Mouse (Mus musculus) embryonic facial prominence, embryonic 14.5 days (tissue): ENCODE results near the gene Tab1. TPM values are rescaled to one million over a fixed set of nuclear protein-coding genes. Genes with fewer than 3 reads are reported as not detected.

ENCODE experiments used
- ATAC-seq: fragments of 200-750 bp; cut with Nextera tagmentation; 2 replicates; pipeline ENCODE4 v1.8.0; 2017; ENCODE audit warnings: low read depth, moderate number of reproducible peaks, moderate TSS enrichment
- DNase-seq: peaks from one replicate; pipeline ENCODE4 v3.0.0-alpha.2; 2015; ENCODE audit warnings: low spot score
- H3K27ac ChIP-seq: fragments of 300-500 bp; sonication (generic); replicated peaks from 2 replicates; pipeline ENCODE4 v1.5.1; 2014; ENCODE audit warnings: low read depth, mild to moderate bottlenecking, low read length, moderate library complexity
- H3K27me3 ChIP-seq: fragments of 300-500 bp; sonication (generic); replicated peaks from 2 replicates; pipeline ENCODE4 v1.6.1; 2014; ENCODE audit warnings: low read length; ENCODE audit not compliant: control insufficient read depth, insufficient read depth
- H3K36me3 ChIP-seq: fragments of 300-500 bp; sonication (generic); 2 replicates; pipeline ENCODE4 v1.6.1; 2014; ENCODE audit warnings: low read length, mixed read lengths; ENCODE audit not compliant: control insufficient read depth, insufficient read depth
- H3K4me1 ChIP-seq: fragments of 300-500 bp; sonication (generic); 2 replicates; pipeline ENCODE4 v1.6.1; 2014; ENCODE audit warnings: antibody characterized with exemption, low read length; ENCODE audit not compliant: control insufficient read depth, insufficient read depth
- H3K4me2 ChIP-seq: fragments of 300-500 bp; sonication (generic); 2 replicates; pipeline ENCODE4 v1.6.1; 2014; ENCODE audit warnings: low read depth, mild to moderate bottlenecking, low read length, moderate library complexity, mixed read lengths
- H3K4me3 ChIP-seq: fragments of 300-500 bp; sonication (generic); 2 replicates; pipeline ENCODE4 v1.5.1; 2014; ENCODE audit warnings: low read depth, mild to moderate bottlenecking, low read length
- H3K9ac ChIP-seq: fragments of 300-500 bp; sonication (generic); 2 replicates; pipeline ENCODE4 v1.6.1; 2014; ENCODE audit warnings: low read depth, mild to moderate bottlenecking, low read length, moderate library complexity, mixed read lengths
- H3K9me3 ChIP-seq: fragments of 300-500 bp; sonication (generic); 2 replicates; pipeline ENCODE4 v1.6.1; 2016; ENCODE audit warnings: low read length; ENCODE audit not compliant: control insufficient read depth
- WGBS: fragments of 180-500 bp; shearing (Covaris S2); extraction: QIAGEN DNeasy Blood & Tissue Kit; methylation state at CpG from one replicate; pipeline ENCODE4 v1.1.7; 2014; 5-methylcytosine and 5-hydroxymethylcytosine counted together
- polyA plus RNA-seq: library from polyadenylated mRNA; unstranded; fragments of >200 nt; fragmentation: Nextera tagmentation; extraction: Ambion mirVana; gene quantifications from 2 replicates; pipeline ENCODE4 v1.2.1, GENCODE M21; 2014

The Tab1 gene
- polyA plus RNA-seq, 1 experiment from 2014 or later = 27.6 TPM

DNA sequence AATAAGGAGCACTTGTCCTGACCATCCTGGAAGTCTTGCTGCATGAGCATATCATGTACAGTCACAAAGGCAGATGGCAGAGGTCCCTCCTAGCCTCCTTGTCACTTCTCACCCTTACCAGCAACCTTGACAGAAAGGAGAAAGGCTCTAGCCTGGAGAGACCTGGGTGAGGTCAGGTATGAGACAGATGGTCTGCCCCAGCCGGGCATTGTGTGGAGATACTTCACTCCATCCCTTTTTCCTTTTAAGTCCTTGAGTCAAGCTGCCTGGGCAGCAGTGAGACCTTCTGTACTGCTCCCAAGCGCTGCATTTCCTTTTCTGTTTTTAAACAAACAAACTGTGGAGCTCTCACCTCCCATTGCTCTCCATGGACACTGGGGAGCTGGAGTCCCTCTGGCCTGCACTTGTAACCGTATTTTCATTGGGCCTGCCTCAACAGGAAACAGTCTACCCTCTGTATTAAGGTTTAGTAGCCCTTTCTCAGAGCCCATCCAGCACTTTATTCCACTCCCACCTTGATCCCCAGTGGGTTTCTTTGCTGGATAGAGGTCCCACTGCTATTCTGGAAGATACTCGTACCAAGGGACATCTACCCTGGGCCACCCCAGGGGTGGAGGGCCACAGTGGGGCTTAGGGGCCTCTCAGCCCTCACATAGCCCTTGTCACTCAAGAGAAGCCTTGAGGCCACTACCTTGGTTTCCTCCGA is 25.2 kb downstream of the Tab1 start:
- DNase-seq (no peak), ATAC-seq (no peak)
- Histone ChIP-seq H3K4me3 (no peak overlapping the region), H3K9ac (no peak overlapping the region), H3K27ac (peak overlapping the region; percentile 84), H3K4me2 (no peak overlapping the region), H3K4me1 (peaks cover 11% of the 10 kb centered on the region), H3K9me3 (no peaks in the 10 kb centered on the region), H3K27me3 (no peaks in the 10 kb centered on the region), H3K36me3 (peaks cover 91% of the 10 kb centered on the region)
- WGBS = 49% methylated on average over 5 of the region's 5 CpGs

DNA sequence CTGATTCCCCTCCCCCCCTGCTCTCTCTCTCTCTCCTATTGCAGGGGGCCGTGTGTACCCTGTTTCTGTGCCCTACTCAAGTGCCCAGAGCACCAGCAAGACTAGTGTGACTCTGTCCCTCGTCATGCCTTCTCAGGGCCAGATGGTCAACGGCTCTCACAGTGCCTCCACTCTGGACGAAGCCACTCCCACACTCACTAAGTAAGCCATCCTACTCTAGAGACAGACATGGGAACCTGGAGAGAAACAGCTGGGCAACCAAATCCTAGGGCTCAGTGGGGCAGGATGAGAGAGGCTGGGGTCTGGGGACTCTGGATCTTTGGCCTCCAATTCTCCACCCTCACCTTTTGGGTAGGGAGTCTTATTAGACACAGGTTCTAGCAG is 25.8 kb downstream of the Tab1 start:
- WGBS = 39% methylated on average over 4 of the region's 4 CpGs

DNA sequence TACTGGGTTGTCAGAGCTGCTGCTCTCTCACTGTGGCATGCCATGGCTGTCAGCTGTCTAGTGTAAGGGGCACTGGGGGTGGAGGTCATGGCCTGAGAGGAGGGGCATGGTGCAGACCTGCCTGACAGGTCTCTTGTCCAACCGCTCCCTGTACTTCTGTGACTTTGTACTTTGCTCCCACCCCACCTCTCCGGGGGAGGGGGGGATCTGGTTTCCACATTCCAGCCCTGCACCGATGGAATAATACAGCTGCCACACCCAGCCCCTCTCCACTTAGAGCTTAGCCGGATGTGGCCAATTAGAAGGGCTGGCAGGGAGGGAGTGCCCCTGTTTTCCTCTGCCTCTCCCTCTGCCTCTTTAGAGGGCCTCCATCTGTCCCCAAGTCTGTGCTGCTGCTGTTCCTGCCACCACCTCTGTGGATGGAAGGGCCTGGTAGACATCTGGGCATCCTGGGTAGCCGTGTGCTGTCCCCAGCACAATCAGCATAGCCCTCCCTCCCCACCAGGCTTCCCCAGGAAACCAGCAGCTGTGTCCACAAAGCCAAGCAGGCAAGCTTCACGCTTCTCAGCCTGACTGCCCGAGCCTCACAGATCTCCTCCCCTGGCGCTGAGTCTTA is 26.5 kb downstream of the Tab1 start:
- 17% methylated on average over 8 of the region's 8 CpGs for WGBS
- peak overlapping the region; percentile 84 for H3K27ac ChIP-seq
- peak overlapping the region; percentile 23; the same call in 1 of the 2 replicates for H3K9ac ChIP-seq

More for the DNA sequence above, 25.8 kb downstream of the Tab1 start:
- Histone ChIP-seq H3K4me1 (peaks cover 11% of the 10 kb centered on the region), H3K4me3 (no peak overlapping the region), H3K27me3 (no peaks in the 10 kb centered on the region), H3K9ac (no peak overlapping the region), H3K27ac (peak overlapping the region; percentile 84), H3K4me2 (no peak overlapping the region), H3K9me3 (no peaks in the 10 kb centered on the region), H3K36me3 (peaks cover 86% of the 10 kb centered on the region)
- ATAC-seq = peak; percentile 28; the same call in 1 of the 2 replicates
- no peak for DNase-seq

DNA sequence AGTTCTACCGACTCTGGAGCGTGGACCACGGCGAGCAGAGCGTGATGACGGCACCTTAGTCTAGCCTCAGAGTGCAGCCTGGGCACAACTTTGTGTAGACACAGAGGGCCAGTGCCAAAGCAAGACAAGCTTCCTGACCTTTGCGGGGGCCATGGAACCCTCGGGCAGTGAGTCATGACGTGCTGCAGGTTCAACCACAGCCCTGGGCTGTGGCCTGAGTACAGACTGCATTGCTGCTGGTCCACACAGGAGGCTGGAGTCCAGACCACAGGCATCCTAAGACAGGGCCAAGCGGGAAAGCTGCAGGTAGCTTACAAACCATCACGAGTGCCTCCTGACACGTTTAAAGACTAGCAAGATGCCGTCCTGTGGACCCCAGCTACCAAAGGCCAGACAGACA is 27.3 kb downstream of the Tab1 start:
- Histone ChIP-seq H3K27me3 (no peaks in the 10 kb centered on the region), H3K27ac (peak overlapping the region; percentile 84), H3K9me3 (no peaks in the 10 kb centered on the region), H3K36me3 (peaks cover 71% of the 10 kb centered on the region), H3K4me2 (no peak overlapping the region), H3K4me3 (no peak overlapping the region), H3K9ac (peak overlapping the region; percentile 23; the same call in 1 of the 2 replicates), H3K4me1 (peaks cover 11% of the 10 kb centered on the region)
- WGBS = 77% methylated on average over 13 of the region's 13 CpGs
- ATAC-seq = no peak
- no peak for DNase-seq

More for the DNA sequence above, 26.5 kb downstream of the Tab1 start:
- no peaks in the 10 kb centered on the region for H3K27me3 ChIP-seq
- no peaks in the 10 kb centered on the region for H3K9me3 ChIP-seq
- 0 out of 2 replicates have a peak overlapping the region, but pooled peaks have one; percentile 2 for H3K4me2 ChIP-seq
- H3K36me3 ChIP-seq = peaks cover 79% of the 10 kb centered on the region
- peak; percentile 92 for DNase-seq
- peaks cover 11% of the 10 kb centered on the region for H3K4me1 ChIP-seq
- ATAC-seq = peak; percentile 89
- no peak overlapping the region for H3K4me3 ChIP-seq

DNA sequence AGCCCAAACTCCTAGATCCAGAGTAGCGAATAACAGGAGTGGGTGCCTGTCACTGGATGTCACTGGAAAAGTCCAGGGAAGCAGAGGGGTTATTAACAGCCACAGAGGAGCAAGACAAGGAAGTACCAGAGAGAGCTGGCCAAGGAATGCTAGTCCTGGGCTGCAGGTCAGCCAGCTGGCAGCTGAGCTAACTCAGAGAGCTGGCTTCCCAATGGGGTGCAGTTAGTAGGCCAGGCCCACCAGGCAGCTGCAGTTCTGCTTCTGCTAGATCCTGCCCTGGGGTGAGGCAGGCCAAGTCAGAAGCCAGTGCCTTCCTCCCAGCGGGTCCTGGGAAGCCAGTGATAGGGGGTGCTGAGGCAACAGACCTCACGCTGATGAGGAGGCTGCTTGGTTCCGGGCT is 27.8 kb downstream of the Tab1 start:
- H3K4me2 ChIP-seq = no peak overlapping the region
- H3K9ac ChIP-seq = no peak overlapping the region
- 86% methylated on average over 4 of the region's 4 CpGs for WGBS
- H3K9me3 ChIP-seq = no peaks in the 10 kb centered on the region
- no peak for ATAC-seq
- no peaks in the 10 kb centered on the region for H3K27me3 ChIP-seq
- no peak for DNase-seq
- no peak overlapping the region for H3K27ac ChIP-seq
- H3K36me3 ChIP-seq = peaks cover 66% of the 10 kb centered on the region
- no peak overlapping the region for H3K4me3 ChIP-seq
- H3K4me1 ChIP-seq = peaks cover 11% of the 10 kb centered on the region

DNA sequence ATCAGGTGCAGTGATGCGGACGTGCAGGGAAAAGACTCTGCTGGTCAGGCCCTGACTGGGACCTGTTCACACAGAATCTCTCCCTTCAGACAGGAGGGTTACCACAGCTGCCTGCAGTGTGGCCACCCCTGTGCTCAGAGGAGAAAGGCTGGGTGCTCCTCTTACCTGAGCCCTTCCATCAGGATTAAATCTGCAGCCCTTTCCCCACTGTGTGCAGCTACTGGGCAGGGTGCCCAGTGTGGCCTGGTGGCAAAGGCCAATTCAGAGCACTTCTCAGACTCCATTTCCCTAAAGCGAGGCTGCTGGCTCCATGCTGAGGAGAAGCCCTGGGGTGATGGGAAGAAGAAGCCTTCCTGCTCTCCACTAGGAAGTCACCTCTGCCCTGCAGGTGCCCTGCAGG is 28.3 kb downstream of the Tab1 start:
- Histone ChIP-seq H3K27me3 (no peaks in the 10 kb centered on the region), H3K4me2 (no peak overlapping the region), H3K36me3 (peaks cover 61% of the 10 kb centered on the region), H3K27ac (no peak overlapping the region), H3K4me3 (no peak overlapping the region), H3K9me3 (no peaks in the 10 kb centered on the region), H3K9ac (no peak overlapping the region), H3K4me1 (peaks cover 11% of the 10 kb centered on the region)
- ATAC-seq (no peak), DNase-seq (no peak)
- WGBS = 88% methylated on average over 3 of the region's 3 CpGs

DNA sequence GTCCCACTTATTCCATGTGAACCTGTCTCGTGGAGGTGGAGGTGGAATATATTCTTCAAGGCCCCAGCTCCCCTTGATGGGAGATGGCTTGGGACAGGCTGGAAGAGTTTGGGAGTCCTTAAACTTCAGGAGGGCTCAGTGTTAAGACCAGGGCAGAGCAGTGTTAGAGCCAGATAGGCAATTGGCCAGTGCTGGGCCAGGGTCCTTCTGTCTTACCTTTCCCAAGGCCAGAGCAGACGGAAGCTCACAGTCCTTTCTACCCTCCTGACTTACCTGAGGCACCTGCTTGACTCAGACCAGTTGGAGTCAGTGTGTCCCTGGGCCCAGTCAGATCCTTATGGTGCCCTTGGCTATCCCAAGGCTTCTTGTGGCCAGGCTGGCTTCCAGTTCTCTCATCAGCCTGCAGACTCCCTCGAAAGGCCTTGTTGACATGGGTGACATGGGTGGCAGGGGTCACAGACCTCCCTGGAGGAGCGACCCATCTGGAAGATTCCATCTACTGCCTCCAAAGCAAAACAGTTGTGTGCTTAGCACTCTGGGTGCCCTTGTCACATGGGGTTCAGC is 29.6 kb downstream of the Tab1 start:
- no peak overlapping the region for H3K4me3 ChIP-seq
- no peak overlapping the region for H3K9ac ChIP-seq
- H3K27ac ChIP-seq = no peak overlapping the region
- no peak overlapping the region for H3K4me2 ChIP-seq
- H3K4me1 ChIP-seq = peaks cover 11% of the 10 kb centered on the region
- DNase-seq (no peak), ATAC-seq (no peak)
- H3K27me3 ChIP-seq = no peaks in the 10 kb centered on the region
- H3K9me3 ChIP-seq = no peaks in the 10 kb centered on the region
- WGBS = 86% methylated on average over 4 of the region's 4 CpGs
- H3K36me3 ChIP-seq = peaks cover 49% of the 10 kb centered on the region

DNA sequence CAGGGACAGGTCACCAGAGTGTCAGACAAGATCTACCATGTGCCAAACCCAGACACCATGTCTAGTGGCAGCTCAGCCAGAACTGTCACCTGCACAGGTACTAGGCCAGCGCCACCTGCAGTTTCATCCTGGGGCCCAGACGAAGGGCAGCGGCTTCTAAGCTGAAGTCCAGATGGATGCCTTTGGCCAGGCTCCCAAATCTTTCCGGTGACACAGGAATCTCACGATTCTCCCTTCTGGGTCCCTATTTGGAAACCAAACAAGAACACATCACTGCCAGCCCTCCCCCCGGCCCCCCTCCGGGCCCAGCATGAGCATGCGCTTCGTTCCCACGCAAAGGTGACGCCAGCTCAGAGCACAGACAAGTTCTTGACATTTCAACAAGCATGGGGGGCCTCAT is 30.3 kb downstream of the Tab1 start:
- Histone ChIP-seq H3K9me3 (no peaks in the 10 kb centered on the region), H3K4me1 (peaks cover 11% of the 10 kb centered on the region), H3K27me3 (no peaks in the 10 kb centered on the region), H3K36me3 (peaks cover 41% of the 10 kb centered on the region), H3K4me2 (no peak overlapping the region), H3K9ac (no peak overlapping the region), H3K4me3 (no peak overlapping the region), H3K27ac (no peak overlapping the region)
- 76% methylated on average over 11 of the region's 11 CpGs for WGBS
- ATAC-seq (no peak), DNase-seq (no peak)
